Mouse (Mus musculus): ENCODE measurements around the gene 1700025C18Rik.

- TF ChIP-seq CTCF (IDR thresholded peaks at IDR 0.05; ENCODE audit: extremely low read depth, insufficient read depth, low read length) (no peak), POLR2A (IDR thresholded peaks at IDR 0.05; ENCODE audit: extremely low read depth, insufficient read depth, low read length) (no peak)
Measured at GRCm38 (mm10) chr2:165106585-165106984, 16.0 kb upstream of the 1700025C18Rik start.

Measured in cortical plate, adult 2 months (tissue).